Mouse (Mus musculus) monocyte, adult 59 days (primary cell): Measurements from ENCODE around the gene Agxt. TPM values are rescaled to one million over a fixed set of nuclear protein-coding genes. Genes with fewer than 3 reads are reported as not detected.

Experiments
- total RNA-seq, 2 experiments: library from RNA; stranded (reverse); gene quantifications; one replicate each; pipeline ENCODE4 v1.2.4; 2023

Gene Agxt
- not detected for total RNA-seq

GRCm38 (mm10) chr1:93135036-93135526, at the start of gene Agxt:
Gene Agxt (plus strand): TSS chr1:93135240.

GRCm38 (mm10) chr1:93101571-93102061, 33.4 kb upstream of the Agxt start, which contains the start of gene Kif1a:
Gene Kif1a (minus strand): TSS chr1:93101951.

GRCm38 (mm10) chr1:93160501-93161133, 25.6 kb downstream of the Agxt start, which contains the start of gene 2310007B03Rik:
Gene 2310007B03Rik (minus strand): TSS chr1:93160948.

GRCm38 (mm10) chr1:93168295-93168775, 33.3 kb downstream of the Agxt start, which contains the start of gene Crocc2:
Gene Crocc2 (plus strand): TSS chr1:93168725.

Other genes with a start within 250 kb of the Agxt start
- gene Ankmy1, start 232.3 kb upstream of the Agxt start, total RNA-seq, result under 1 TPM; 0.18 to 0.58 TPM
- gene Dusp28, start 228.3 kb upstream of the Agxt start, total RNA-seq, result 1 to 10 TPM; 2.0 to 2.2 TPM
- gene Rnpepl1, start 224.5 kb upstream of the Agxt start, total RNA-seq, result 10 to 100 TPM; 85.4 to 87.3 TPM
- gene Capn10, start 200.9 kb upstream of the Agxt start, total RNA-seq, result 10 to 100 TPM; 10.1 to 11.1 TPM
- gene Gpr35, start 184.4 kb upstream of the Agxt start, total RNA-seq, result 100 to 1,000 TPM; 115 to 137 TPM
- gene Aqp12, start 128.9 kb upstream of the Agxt start, total RNA-seq, result under 1 TPM in 1 of 2 experiments, not detected in 1; 0.76 TPM
- gene Kif1a, start 33.3 kb upstream of the Agxt start, total RNA-seq, result 1 to 10 TPM; 1.0 to 1.5 TPM
- not detected for gene 2310007B03Rik, start 25.7 kb downstream of the Agxt start, total RNA-seq
- under 1 TPM; 0.21 to 0.27 TPM for gene Crocc2, start 33.5 kb downstream of the Agxt start, total RNA-seq
- 10 to 100 TPM in 1 of 2 experiments, 1 to 10 TPM in 1; 9.2 to 12.2 TPM for gene Sned1, start 100.6 kb downstream of the Agxt start, total RNA-seq
- gene Mterf4, start 170.7 kb downstream of the Agxt start, total RNA-seq, result 1 to 10 TPM; 5.8 to 8.0 TPM
- 10 to 100 TPM; 14.2 to 14.3 TPM for gene Ppp1r7, start 207.6 kb downstream of the Agxt start, total RNA-seq
- gene Pask, start 208.2 kb downstream of the Agxt start, total RNA-seq, result 1 to 10 TPM in 1 of 2 experiments, under 1 TPM in 1; 0.64 to 2.0 TPM
- not detected for gene Ano7, start 238.7 kb downstream of the Agxt start, total RNA-seq